In genomic region chr3:152872054-152872453, GRCm38 (mm10) we compare ENCODE assay signal across 22 mouse cellular contexts.
DNase-seq lines count a peak whose midpoint lies in the region; ATAC-seq lines count a peak whose summit lies in the region.
"Had no signal": no experiment of that assay in that cellular context is flagged by ENCODE, and none has a peak within 500 bp of the region (broad histone marks: within the 10 kb centered on the region; RNA-seq: fewer than 3 reads in every experiment).

No protein-coding gene starts in this region.

- peak overlapping the region; percentile 71 for H3K27ac ChIP-seq in hindbrain, embryonic 12.5 days
- H3K27ac ChIP-seq in hindbrain, embryonic 16.5 days (ENCODE audit: low read depth, low read length) = no peak overlapping the region; the same call in 1 of the 2 replicates
- 0 out of 2 replicates have a peak overlapping the region, but pooled peaks have one; percentile 11 for H3K27ac ChIP-seq in neural tube, embryonic 11.5 days (ENCODE audit: low read depth, low read length)
- H3K27ac ChIP-seq in midbrain, embryonic 16.5 days (ENCODE audit: low read length) = peak overlapping the region; percentile 73
- H3K27ac ChIP-seq: embryonic facial prominence, embryonic 13.5 days; limb, embryonic 13.5 days; liver, embryonic 12.5 days had no signal

- WGBS in hindbrain, embryonic 12.5 days = 70% methylated on average over 12 of the region's 12 CpGs
- WGBS in hindbrain, embryonic 16.5 days = 43% methylated on average over 12 of the region's 12 CpGs
- WGBS in neural tube, embryonic 11.5 days = 65% methylated on average over 12 of the region's 12 CpGs
- 24% methylated on average over 12 of the region's 12 CpGs for WGBS in midbrain, embryonic 16.5 days

- peaks cover 31% of the 10 kb centered on the region for H3K4me1 ChIP-seq in hindbrain, embryonic 12.5 days
- peaks cover 7% of the 10 kb centered on the region; the same call in 1 of the 2 replicates for H3K4me1 ChIP-seq in hindbrain, embryonic 16.5 days (ENCODE audit: control insufficient read depth, insufficient read depth, low read depth, low read length)
- peaks cover 9% of the 10 kb centered on the region; the same call in 1 of the 2 replicates for H3K4me1 ChIP-seq in neural tube, embryonic 11.5 days (ENCODE audit: control insufficient read depth, insufficient read depth, low read length)
- peaks cover 21% of the 10 kb centered on the region for H3K4me1 ChIP-seq in midbrain, embryonic 16.5 days (ENCODE audit: control insufficient read depth, insufficient read depth, low read length)
- H3K4me1 ChIP-seq: embryonic facial prominence, embryonic 13.5 days; limb, embryonic 13.5 days; liver, embryonic 12.5 days had no signal

- H3K4me3 ChIP-seq in hindbrain, embryonic 12.5 days = no peak overlapping the region
- no peak overlapping the region for H3K4me3 ChIP-seq in hindbrain, embryonic 16.5 days (ENCODE audit: low read length)
- H3K4me3 ChIP-seq in neural tube, embryonic 11.5 days (ENCODE audit: low read depth, low read length) = no peak overlapping the region
- H3K4me3 ChIP-seq in midbrain, embryonic 16.5 days (ENCODE audit: low read depth, low read length) = no peak overlapping the region
- H3K4me3 ChIP-seq: embryonic facial prominence, embryonic 13.5 days; erythroblast, embryonic 14.5 days; heart, embryonic 12.5 days; limb, embryonic 13.5 days; liver, embryonic 12.5 days had no signal

- H3K9ac ChIP-seq in hindbrain, embryonic 12.5 days = no peak overlapping the region
- no peak overlapping the region for H3K9ac ChIP-seq in hindbrain, embryonic 16.5 days (ENCODE audit: low read depth, low read length)
- H3K9ac ChIP-seq in neural tube, embryonic 11.5 days (ENCODE audit: low read length) = no peak overlapping the region
- H3K9ac ChIP-seq in midbrain, embryonic 16.5 days (ENCODE audit: low read depth, low read length) = no peak overlapping the region
- H3K9ac ChIP-seq: embryonic facial prominence, embryonic 13.5 days; heart, embryonic 12.5 days; limb, embryonic 13.5 days; liver, embryonic 12.5 days had no signal

- H3K4me2 ChIP-seq in hindbrain, embryonic 12.5 days (replicated peaks) = no peak overlapping the region
- H3K4me2 ChIP-seq in hindbrain, embryonic 16.5 days (ENCODE audit: low read length) = no peak overlapping the region
- H3K4me2 ChIP-seq in neural tube, embryonic 11.5 days (ENCODE audit: low read depth) = no peak overlapping the region
- peak overlapping the region; percentile 4 for H3K4me2 ChIP-seq in midbrain, embryonic 16.5 days (ENCODE audit: low read length)
- H3K4me2 ChIP-seq: embryonic facial prominence, embryonic 13.5 days; heart, embryonic 12.5 days; limb, embryonic 13.5 days; liver, embryonic 12.5 days had no signal

- DNase-seq in neural tube, embryonic 11.5 days (ENCODE audit: low spot score) = no peak
- DNase-seq in neural tube, embryonic 10.5 days (ENCODE audit: extremely low spot score, low spot score) = no peak
- DNase-seq in retina, postnatal 1 day = peak; percentile 38
- no peak for DNase-seq in thymus, postnatal 10 days (ENCODE audit: low spot score in 2 of 2)
- DNase-seq in gastrocnemius, postnatal 4 days (ENCODE audit: low spot score in 2 of 2) = no peak
- DNase-seq: adrenal gland, adult 8-10 months; cerebellum, adult 18-20 months; cerebellum, postnatal 14 days; heart, postnatal 10 days; kidney, postnatal 25 days; lung, adult 18-20 months; lung, postnatal 10 days had no signal

- H3K9me3 ChIP-seq in hindbrain, embryonic 12.5 days (replicated peaks) = no peaks in the 10 kb centered on the region
- no peaks in the 10 kb centered on the region for H3K9me3 ChIP-seq in hindbrain, embryonic 16.5 days (ENCODE audit: control insufficient read depth, low read length)
- H3K9me3 ChIP-seq in neural tube, embryonic 11.5 days (ENCODE audit: control insufficient read depth, low read length) = no peaks in the 10 kb centered on the region
- H3K9me3 ChIP-seq in midbrain, embryonic 16.5 days (replicated peaks; ENCODE audit: control insufficient read depth, low read length, poor library complexity, severe bottlenecking) = no peaks in the 10 kb centered on the region
- H3K9me3 ChIP-seq: embryonic facial prominence, embryonic 13.5 days; heart, embryonic 12.5 days; limb, embryonic 13.5 days; liver, embryonic 12.5 days had no signal

- H3K36me3 ChIP-seq in hindbrain, embryonic 12.5 days = no peaks in the 10 kb centered on the region
- no peaks in the 10 kb centered on the region for H3K36me3 ChIP-seq in hindbrain, embryonic 16.5 days (ENCODE audit: control insufficient read depth, insufficient read depth, low read length)
- H3K36me3 ChIP-seq in neural tube, embryonic 11.5 days (ENCODE audit: control insufficient read depth, insufficient read depth, low read length) = no peaks in the 10 kb centered on the region
- H3K36me3 ChIP-seq in midbrain, embryonic 16.5 days (ENCODE audit: control insufficient read depth, insufficient read depth, low read length) = no peaks in the 10 kb centered on the region
- H3K36me3 ChIP-seq: embryonic facial prominence, embryonic 13.5 days; heart, embryonic 12.5 days; limb, embryonic 13.5 days; liver, embryonic 12.5 days had no signal

- peak; percentile 44; the same call in 1 of the 2 replicates for ATAC-seq in hindbrain, embryonic 12.5 days (ENCODE audit: low FRiP score)
- no peak for ATAC-seq in hindbrain, embryonic 16.5 days
- ATAC-seq in neural tube, embryonic 11.5 days (ENCODE audit: insufficient read depth, low FRiP score, low TSS enrichment) = no peak
- peak; percentile 60; the same call in 1 of the 2 replicates for ATAC-seq in midbrain, embryonic 16.5 days
- ATAC-seq: activated CD4-positive, CD25-positive, alpha-beta regulatory T cell, adult 4 months; intestine, postnatal 0 days; liver, embryonic 12.5 days had no signal

- no peaks in the 10 kb centered on the region for H3K27me3 ChIP-seq in hindbrain, embryonic 12.5 days
- no peaks in the 10 kb centered on the region for H3K27me3 ChIP-seq in hindbrain, embryonic 16.5 days (replicated peaks; ENCODE audit: control insufficient read depth, insufficient read depth, low read length)
- no peaks in the 10 kb centered on the region for H3K27me3 ChIP-seq in neural tube, embryonic 11.5 days (ENCODE audit: control insufficient read depth, insufficient read depth, low read length)
- H3K27me3 ChIP-seq in midbrain, embryonic 16.5 days (ENCODE audit: control insufficient read depth, insufficient read depth, low read depth, low read length) = no peaks in the 10 kb centered on the region
- H3K27me3 ChIP-seq: embryonic facial prominence, embryonic 13.5 days; heart, embryonic 12.5 days; limb, embryonic 13.5 days; liver, embryonic 12.5 days had no signal

Comparison
In these comparisons a context has a peak if more than half of its experiments do, and no peak if none do; other contexts are left out.
1. ATAC-seq: peak in hindbrain, embryonic 12.5 days (single experiment) and midbrain, embryonic 16.5 days (single experiment); none in hindbrain, embryonic 16.5 days (single experiment) and neural tube, embryonic 11.5 days (single experiment).